Mouse (Mus musculus): ENCODE data around the gene Tacc2.

Tacc2 gene

DNA sequence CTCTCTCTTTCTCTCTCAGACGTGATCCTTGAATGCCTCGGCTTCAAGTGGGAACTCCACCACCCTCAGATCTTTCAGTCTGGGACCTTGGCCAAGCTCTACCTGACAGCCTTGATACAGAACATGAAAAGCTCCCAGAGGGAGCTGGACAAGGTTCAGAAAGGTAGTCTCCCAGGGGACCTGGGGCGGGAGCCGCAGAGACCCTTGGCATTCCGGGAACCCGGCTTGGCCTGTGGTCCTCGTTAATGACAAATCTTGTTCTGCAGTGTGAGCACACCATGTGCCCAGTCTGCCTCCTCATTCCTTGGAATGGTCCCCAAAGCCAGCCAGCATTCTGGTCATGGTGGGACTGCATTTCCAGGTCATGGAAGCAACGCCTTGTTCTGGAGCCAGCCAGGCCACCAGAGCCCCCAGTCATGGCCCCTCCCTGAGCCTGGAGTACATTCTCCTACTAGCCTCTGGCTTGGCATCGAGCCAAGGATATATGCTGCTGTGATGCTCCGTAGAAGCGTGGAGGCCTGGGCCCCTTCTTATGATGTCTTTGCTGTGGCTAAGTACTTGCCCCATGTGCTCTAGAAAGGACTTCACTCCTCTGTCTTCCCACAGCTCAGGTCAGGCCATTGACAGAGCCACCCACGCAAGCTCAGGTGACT is 208.8 kb downstream of the Tacc2 start:
- no peak for DNase-seq

DNA sequence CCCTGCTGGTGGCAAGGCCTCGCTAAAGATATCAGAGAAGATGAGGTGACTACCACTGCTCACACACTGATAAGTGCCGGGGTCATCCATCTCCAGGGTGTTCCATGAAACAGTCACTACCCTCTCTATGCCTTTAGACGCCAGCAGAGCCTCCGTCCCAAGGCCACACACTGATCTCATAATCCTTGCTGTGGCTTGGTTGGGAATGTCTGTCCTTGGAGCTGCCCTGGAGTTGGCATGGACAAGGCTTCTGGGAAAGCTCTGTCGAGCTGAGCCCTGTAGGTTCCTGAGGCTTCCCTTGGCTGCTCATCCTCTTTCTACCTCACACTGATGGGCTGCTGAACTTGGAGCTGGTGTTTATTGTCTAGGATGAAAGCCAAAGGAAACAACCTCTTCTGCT is 209.5 kb downstream of the Tacc2 start:
- no peak for DNase-seq

DNA sequence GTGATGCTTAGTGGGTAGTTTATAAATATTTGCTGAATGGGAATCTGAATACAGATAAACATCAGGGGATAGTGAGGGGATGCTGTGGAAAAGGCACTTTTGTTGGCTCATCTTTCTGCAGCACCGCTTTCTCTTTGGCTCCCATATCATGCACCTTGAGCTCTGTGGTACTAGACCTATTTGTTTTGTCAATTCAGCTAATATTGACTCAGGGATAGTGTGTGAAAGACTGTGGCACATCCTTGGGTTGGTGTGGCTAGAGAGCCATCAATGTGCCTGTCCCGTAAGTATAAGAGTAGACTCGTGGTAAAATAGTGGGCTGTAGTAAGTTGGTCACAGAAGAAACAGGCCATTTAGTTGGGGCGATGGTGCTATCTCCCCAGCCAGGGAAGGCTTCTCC is 210.3 kb downstream of the Tacc2 start:
- no peak for DNase-seq

DNA sequence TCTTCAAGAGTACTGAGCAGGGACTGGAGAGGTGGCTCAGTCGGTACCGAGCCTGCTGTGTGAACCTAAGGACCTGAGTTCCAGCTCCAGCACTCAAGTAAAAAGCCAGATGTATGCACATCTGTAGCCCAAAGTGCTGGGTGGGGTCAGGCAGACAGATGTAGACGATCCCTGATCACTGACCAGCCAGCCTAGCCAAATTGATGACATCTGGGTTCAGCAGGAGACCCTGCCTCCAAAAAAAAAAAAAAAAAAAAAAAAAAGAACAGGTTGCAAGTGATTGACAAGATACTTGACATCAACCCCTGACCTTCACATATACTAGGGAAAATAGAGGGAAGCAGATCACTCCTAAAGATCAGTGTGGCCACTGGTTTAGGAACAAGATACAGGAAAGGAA is 211.7 kb downstream of the Tacc2 start:
- DNase-seq: no peak

DNA sequence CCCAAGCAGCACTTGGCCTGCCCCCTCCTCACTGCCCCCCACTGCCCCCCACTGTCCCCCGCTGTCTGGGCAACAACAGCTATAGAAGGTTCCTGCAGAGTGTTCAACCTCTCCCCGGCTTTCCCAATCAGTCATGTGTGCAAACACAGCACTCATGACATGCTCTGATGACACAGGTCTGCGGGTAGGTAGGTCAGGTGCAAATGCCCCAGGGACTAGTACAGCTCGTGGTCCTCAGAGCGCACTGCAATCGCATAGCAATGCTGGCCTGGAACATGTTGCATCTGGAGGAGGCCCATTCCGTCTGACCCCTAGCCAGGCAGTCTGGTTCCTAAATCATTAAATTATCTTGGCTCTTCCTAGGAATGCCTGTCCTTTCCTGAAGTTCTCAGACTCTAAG is 212.2 kb downstream of the Tacc2 start:
- no peak for DNase-seq

DNA sequence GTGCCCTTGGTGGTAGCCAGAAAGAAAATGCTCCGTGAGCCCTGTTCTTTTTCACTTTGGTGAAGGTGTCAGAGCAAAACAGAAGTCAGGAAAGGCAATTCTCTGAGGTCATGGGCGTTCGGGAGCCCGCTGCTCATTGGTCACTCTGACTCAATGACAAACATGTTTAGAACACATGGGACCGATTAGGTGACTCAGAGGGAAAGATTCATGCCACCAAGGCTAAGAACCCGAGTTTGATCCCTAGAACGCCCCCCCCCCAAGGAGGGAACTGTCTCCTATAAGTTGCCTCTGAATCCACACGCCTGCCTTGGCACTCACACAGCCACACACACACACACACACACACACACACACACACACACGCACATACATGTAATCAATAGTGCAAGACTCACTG is 216.4 kb downstream of the Tacc2 start:
- DNase-seq: no peak

DNA sequence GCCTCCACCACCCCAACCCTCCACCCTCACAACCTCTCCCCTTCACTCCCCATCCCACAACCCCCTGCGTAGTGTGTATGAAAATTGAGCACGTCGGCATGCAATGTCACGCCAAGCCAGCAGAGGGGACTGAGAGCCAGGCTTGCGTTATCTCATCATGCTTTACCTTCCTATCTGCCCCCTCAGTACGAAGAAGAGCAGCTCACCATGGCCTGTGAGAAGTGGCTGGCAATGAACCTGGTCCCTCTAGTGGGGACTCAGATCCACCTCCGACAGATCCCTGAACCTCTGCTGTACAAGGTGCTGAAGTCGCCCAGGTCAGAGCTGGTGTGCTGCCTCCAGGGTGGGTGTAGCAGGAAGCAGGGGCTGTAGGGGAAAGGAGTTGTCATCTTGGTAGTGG is 219.5 kb downstream of the Tacc2 start:
- no peak for DNase-seq

DNA sequence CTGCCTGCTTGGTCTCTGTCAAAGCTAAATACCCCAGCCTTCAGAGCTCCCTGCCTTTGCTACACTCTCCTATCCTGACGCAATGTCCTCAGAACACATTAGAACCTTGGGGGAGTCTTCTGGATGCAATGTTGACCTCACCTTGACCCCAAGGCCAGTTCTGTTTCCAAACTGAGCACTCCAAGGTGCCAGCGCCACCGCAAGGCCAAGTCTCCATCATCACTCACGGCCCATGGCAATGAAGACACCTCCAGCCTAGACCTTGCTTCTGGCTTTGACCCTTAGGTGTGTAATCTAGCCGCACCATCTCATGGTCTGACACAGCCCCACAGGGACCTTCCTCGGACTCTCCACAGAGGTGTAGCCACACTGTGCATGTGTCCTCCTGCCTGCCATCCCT is 220.3 kb downstream of the Tacc2 start:
- DNase-seq: no peak

DNA sequence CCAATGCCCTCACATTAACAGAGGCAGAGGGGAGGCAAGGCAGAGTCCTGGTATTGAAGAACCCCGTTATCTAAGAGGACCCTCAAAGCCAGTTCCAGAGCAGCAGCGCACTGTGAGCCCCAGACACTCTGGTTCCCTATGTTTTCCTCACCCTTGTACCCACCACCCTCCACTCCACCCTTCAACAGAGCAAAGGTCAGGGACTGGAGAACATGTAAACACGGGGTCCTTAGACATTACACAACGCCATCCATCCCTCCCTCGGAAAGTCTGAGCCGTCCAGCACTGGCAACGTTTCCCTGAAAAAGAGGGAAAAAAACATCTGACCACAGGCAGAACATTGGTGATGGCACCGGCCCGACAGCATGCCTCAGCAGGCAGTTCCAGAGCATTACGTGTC is 222.2 kb downstream of the Tacc2 start:
- DNase-seq: no peak

DNA sequence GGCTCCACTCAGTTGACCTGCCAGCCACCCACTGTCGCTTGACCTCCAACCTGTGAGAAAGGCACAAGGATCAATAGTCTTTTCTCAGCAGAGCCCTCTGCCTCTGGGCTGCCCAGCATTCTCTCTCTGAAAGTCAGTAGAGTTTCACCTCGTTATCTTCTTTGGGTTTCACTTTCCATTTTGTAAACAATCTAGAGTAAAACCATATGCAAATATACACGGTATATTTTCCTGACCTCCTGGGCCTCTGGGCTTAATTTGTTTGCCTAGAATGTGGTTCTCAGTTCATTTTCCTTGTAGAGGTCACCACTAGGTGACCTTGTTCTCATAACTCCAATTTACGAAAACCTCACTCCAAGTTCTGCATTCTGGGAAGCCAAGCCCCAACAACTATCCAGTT is 223.4 kb downstream of the Tacc2 start:
- DNase-seq: no peak

DNA sequence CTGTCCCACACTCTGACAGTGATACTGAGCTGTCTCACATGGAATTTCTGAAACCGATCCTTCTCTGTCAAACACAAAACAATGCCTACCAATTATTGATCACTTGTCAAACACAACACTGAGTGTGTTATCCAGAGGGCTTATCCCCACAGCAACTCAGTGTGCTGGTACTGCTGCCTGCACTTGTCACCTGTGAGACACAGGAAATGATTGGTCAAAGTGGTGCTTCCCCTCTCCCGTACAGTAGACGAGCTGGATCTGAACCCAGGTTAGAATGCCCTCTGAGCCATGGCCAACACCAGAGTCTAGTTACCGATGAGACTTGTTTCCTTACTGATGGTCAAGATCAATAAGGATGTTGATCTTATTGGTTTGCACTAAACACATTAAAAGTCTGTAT is 224.6 kb downstream of the Tacc2 start:
- DNase-seq: no peak

DNA sequence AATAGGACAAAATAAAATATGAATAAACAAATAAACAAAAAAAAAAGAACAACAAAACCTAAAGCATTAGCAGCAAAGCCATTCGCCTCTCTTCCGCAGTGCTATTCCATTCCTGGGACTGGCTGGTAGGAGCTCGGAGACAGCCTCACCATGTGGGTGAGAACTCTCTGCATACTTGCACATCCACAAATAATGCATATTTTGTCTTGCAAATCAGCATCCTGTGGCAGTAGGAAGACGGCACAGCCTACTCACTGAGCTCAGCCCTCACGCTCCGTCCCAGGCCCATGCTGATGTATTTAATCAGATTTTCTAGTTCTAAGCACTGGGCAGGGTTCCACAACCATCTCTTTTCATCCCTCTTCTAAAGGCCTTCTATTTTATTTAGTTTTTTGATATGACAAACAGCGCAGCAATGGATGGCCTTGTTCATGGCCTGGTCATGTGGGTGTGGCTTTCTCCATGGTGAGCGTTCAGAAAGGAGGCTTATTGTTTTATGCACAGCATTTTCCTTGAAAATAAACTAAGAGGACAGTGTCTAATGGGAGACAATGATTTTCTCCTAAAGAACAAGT is 226.1 kb downstream of the Tacc2 start:
- peak; percentile 31 for DNase-seq

DNA sequence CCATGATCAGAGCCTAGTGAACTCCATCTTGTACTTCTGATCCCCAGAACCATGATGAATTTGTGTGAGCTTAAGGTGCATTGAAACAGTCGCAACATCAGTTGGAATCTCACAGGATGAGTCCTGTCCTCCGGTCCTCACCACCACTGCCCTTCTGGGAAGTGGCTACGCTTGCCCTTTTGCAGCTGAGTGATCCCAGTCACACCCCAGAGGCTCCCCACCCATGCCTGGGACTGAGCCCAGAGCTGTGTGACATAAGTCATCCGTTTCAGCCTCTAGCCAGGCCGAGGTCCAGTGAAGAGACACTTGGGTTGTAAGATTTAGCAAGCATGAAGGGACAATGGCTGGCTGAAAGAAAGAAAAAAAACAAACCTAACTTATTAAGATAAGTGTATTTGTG is 227.8 kb downstream of the Tacc2 start:
- DNase-seq: no peak

DNA sequence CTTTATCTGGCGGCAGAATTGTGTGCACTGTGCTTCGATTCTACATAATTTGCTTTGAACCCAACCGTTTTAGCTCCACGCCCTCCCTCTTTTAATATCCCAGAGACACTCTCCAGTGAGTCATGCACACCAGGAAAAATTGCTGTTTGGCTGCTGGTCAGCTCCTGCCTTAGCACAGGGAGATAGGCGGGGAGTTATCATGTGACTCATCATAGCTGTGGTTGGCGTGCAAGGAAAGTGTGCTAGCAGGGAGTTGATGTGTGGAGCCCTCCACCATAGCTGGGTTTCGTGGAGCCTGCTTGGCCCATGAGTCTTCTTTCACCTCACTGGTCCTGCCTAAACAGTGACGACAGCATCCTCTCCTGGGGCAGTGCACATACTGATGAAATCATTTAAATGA is 230.5 kb downstream of the Tacc2 start:
- peak; percentile 78 for DNase-seq

DNA sequence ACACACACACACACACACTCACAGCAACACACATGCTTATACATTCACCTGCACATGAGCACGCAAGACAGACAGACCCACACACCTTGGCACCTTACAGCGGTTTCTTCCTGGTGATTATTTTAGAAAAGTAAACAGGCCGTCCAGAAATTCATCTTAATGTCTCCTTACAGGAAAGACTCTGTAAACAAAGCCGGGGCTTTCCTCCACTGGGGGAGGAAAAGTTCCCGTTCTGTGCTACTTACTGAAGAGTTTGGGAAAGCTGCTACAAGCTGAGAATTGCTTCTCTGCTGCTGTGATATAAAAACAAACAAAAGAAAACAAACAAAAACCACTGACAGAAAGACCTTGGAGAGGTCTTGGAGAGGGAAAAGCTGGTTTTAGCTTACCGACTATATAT is 231.5 kb downstream of the Tacc2 start:
- no peak for DNase-seq

DNA sequence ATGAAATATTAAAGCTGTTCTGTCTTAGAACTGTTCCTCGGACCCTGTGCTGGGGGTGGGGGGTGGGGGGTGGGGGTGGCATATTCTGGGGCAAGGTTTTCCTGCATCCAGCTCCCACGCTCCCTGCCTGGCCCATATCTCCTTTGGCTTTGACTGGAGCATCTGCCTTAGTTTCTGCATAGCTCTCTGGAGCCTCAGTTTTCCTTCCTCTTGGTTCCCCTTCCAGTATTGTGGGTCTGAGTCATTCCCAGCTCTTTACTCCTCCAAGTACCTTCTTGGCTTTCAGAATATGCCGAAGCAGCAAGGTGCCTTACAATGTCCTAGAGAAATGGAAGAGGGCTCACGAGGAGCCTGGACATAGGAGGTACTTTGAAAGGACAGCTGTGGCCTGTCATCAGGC is 233.0 kb downstream of the Tacc2 start:
- no peak for DNase-seq

DNA sequence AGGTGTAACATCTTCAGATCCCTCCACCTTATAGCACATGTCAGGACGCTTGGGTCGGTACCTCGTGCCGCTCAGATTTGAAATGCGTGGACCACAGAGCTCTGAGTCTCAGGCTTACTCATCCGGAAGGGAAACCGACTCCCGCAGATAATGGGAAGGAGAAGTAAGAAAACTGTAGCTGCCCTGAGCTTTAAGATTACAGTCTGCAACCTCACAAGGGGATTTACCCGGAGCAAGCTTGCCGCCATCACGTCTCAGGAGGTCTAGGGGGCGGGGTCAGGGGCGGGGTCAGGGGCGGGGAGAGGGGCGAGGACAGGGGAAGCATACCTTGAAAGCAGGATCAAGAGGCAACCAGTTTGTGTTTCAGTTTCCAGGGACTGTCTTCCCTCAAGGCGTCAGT is 235.2 kb downstream of the Tacc2 start:
- DNase-seq: no peak

Measured in layer of hippocampus, adult 9-11 months (tissue).